Mouse (Mus musculus) testis, adult 2 months (tissue): ENCODE results near the gene Tlr2.

Experiments used
- CTCF ChIP-seq: fragments of 200-500 bp; IDR thresholded peaks from 2 replicates; pipeline ENCODE4 v1.5.1; 2012; ENCODE audit warnings: low read depth, mild to moderate bottlenecking, inconsistent platforms, low read length, moderate library complexity; ENCODE audit not compliant: control insufficient read depth, insufficient read depth, insufficient replicate concordance
- POLR2A ChIP-seq: fragments of 200-500 bp; IDR thresholded peaks from 2 replicates; pipeline ENCODE4 v1.6.1; 2012; ENCODE audit warnings: low read depth, mild to moderate bottlenecking, inconsistent platforms, low read length, moderate library complexity; ENCODE audit not compliant: control insufficient read depth

GRCm38 (mm10) chr3:83789651-83790451 lies 51.7 kb downstream of the Tlr2 start:
- no peak for TF ChIP-seq CTCF
- TF ChIP-seq POLR2A: no peak
